Mouse (Mus musculus): ENCODE results near the gene Slc47a2.

Gene Slc47a2

DNA sequence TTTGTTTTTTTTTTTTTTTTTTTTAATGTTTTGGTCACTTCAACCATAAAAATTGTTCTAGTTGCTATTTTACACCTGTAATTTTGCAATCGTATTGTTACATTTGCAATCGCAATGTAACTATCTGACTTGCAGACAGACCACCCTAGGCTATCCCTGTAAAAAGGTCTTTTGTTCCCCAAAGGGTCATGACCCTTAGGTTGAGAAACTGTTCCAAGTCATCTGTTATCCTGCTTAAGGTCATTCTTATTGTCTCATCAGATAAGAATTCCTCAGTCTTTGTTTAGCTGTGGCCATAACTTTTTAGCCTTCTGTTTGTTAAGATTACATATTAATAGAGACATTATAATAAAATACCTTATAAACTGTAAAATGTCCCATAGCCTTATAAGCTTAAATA, 49.4 kb downstream of the Slc47a2 start:
- in situ Hi-C loops (cut with MboI; ENCODE audit: low sequenced_read_pairs) = no loop called here

DNA sequence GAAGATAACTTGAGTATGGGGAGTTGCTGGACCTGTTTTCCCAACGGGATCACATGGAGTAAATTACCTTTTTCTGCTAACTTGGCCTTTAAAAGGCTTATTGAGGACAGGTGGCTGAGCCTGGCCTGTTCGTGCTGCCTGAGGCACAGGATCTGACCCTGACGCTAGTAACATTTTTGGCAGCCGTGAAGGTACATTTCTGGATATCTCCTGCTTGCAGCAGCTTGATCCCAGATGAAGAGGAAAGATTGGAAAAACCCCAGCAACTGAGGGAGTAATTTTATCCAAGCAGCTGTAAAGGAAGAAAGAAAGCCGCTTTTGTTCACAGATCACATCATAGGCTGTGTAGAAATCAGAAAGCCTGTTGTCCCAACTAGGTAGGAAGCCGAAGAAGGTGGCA, 58.3 kb downstream of the Slc47a2 start:
- in situ Hi-C loops (cut with MboI; ENCODE audit: low sequenced_read_pairs) = no loop called here

DNA sequence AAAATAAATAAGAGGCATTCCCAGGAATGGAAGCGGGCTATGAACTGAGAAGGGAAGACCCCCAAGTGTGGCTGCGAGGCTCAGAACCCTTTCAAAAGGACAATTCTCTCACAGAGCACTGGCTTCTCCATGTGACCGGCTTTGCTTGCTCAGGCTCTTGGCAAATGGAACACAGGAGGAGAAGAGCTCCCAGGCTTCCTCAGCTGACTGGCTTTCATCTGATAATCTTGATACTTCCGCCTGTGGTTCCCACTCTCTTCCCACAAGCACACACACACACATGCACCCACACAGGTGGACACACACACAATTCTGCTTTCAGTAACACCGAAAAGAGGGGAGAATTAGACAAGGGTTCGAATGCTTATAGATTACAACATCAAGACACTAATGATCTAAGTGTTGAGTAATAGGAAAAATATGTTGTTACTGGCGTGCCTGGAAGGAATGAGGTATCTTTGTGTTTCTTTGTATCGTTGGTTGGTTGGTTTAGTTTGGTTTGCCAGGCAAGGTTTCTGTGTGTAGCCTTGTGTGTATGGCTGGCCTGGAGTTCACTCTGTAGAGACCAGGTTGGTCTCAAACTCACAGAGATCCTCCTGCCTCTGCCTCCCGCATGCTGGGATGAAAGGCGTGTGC, 59.1 kb downstream of the Slc47a2 start:
- in situ Hi-C loops (cut with MboI; ENCODE audit: low sequenced_read_pairs) = no loop called here

DNA sequence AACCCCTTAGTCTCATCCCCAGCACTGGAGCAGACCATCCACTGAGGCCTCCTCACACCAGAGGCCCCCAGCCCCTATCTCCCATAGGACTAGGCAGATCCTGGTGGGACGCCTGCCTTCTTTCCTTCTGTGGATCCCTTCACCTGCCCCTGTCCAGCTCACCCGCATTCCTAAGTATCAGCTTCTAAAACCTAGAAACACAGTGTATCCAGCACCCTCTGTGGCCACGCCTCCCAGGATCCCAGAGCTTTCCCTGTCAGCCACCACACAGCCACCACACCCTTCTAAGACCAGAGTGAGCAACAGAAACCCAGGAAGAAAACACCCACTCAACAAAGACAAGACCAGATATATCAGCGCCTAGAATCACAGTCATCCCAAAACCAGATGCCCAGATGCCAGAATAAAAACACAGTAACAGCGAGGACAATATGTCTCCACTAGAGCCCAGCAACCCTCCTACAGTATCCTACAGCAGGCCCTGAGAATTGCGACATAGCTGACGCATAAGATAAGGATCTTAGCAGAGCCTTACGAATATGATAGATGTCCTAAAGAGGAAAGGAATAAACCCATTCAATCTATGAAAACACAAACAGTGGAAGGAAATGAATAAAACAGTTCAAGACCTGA, 64.1 kb downstream of the Slc47a2 start:
- in situ Hi-C loops (cut with MboI; ENCODE audit: low sequenced_read_pairs) = no loop called here

DNA sequence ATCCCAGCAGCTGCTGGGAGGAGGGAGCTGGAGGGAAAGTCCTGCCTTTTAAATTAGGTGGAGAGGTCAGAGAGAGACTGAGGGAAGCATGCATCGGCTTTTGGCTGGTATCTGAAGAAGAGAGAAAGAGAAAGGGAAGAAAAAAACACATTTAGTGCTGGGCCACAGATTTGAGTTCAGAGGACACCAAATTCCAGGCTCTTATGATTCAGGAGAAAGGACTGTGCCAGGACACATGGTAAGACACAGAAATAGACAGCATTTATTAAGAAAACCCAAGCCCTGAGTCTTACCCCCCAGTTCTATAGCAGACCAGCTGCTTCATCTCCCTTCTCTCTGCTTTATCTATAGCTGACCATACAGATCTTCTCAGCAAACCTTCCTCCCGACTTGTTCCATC, 64.7 kb downstream of the Slc47a2 start:
- in situ Hi-C loops (cut with MboI; ENCODE audit: low sequenced_read_pairs) = no loop called here

DNA sequence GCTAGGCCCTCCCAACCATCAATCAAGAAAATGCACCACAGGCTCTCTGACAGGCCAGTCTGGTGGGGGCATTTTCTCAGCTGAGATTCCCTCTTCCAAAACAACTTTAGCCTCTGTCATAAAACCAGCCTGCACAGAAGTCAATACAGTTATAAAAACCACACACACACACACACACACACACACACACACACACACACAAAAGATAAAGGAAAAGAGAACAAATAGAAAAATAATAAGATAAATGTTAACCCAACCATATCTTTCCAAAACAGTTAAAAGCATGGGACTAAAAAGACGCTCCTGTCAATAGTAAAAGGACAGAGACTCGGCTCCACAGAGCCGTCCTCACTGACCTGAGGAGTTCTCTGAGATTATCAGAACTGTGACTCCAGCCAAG, 66.2 kb downstream of the Slc47a2 start:
- in situ Hi-C loops (cut with MboI; ENCODE audit: low sequenced_read_pairs) = no loop called here

DNA sequence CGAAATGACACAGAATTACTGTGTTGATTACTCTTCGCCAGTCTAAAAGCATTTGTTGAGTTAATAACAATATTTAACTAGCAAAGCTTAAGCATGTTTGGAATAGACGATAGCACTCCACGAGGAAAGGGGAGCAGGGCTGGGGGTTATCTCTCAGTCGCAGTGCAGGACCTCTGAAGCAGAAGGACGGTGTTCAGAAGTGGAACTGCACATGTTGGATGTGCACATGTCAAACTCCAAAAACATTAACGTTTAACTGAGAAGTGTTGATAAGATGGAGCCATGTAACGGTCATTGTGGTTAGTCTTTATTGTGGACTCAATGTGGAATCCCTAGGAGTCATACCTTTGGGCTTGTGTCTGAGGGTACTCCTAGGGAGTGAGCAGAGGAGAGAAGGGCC, 67.6 kb downstream of the Slc47a2 start:
- in situ Hi-C loops (cut with MboI; ENCODE audit: low sequenced_read_pairs) = no loop called here

DNA sequence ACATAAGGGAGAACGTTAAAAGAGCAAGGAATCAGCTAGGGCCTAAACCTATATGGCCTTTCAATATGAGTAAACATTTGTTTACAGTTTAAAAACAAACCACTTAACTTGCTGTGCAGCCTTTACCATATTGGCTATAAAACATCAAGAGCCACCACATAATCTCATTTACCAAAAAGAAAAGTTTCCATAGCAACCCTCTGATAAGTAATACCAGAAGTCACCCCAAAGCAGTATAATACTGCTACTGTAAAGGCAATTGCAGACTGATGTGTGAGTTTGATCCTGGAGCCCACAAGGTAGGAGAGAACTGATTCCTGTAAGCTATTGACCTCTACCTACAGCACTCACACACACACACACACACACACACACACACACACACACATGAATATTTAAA, 68.2 kb downstream of the Slc47a2 start:
- in situ Hi-C loops (cut with MboI; ENCODE audit: low sequenced_read_pairs) = no loop called here

DNA sequence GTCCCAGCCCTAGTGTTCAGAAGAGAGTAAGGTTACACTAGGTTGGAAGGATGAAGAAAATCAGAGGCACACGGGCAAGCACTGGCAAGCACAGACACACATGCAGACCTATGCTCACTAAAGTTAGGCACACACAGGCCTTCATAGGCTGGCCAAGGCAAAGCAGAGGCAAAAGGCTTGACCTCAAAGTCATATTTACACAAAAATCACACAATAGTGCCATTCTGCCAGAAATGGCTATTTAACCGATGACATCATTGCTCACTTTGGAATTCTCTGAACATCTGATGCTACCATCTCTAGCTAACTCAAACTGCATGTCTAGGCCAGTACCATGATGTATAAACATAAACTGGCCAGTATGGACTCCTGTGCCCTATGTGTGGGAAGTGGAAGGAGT, 68.7 kb downstream of the Slc47a2 start:
- in situ Hi-C loops (cut with MboI; ENCODE audit: low sequenced_read_pairs) = no loop called here

DNA sequence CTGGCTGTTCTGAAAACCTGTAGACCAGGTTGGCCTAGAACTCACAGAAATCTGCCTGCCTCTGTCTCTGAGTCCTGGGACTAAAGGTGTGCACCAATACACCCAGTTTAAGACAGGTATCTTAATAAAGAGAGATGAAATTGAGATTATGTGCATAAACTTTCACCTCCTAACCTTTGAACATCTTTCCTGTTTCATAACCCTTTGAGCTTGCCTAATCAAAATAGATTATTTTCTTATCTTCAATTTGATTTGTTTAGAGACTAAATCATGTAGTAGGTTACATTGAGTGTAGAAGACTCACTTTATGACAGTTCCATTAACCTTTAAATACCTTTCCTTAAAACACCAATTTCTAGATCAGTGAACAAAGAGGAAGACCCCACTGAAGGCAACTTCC, 71.0 kb downstream of the Slc47a2 start:
- in situ Hi-C loops (cut with MboI; ENCODE audit: low sequenced_read_pairs) = no loop called here

DNA sequence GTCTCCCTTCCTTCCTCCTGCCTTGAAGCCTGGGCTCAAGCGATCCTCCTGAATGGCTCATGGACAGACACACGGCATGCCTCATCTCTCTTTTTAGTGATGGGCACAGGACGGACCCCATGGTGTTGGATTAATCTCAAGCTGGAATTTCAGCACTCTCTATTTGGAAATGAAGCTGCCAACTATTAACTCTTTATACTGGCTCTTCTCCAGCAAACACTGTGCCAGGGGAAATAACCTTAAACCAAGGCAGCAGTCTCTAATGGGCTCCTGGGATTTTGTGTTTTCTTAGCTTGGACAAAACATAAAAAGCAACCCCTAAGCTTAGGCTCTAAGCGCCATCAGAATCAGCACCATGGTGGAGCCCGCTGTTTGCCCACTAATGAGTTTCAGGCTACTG, 72.3 kb downstream of the Slc47a2 start:
- in situ Hi-C loops (cut with MboI; ENCODE audit: low sequenced_read_pairs) = no loop called here

DNA sequence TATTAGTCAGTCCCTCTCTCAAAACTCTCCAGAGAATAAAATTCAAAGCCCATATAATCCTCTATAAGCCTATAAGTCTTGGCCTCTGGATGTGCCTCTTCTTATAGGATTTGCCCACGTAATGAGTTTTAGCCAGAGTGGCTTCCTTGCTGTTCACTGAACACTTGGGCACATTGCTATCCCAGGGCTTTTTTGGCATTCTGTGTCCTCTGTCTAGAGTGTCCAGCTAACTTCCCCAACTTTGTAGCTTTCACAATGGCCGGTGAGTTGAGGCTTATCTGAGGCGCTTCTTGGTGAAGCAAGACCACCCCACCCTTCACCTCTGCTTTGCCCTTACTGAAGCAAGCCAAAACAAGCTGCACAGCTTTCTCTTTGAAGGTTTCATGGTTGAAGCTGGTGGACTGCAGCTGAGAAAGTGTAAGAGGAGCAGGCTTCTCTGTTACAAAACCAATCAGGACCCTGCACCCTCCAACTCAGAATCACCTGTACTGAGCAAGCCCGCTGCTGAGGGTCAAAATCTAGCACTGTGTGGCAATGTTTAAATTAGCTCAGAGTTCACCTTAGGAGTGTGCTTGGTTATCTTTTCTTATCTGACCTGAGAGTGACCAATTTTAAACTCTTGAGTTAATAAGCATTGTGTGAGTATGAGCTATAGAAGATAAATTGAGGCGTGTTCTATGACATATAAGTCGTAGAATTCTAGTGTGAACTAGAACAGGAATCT, 73.9 kb downstream of the Slc47a2 start:
- in situ Hi-C loops (cut with MboI; ENCODE audit: low sequenced_read_pairs) = no loop called here

DNA sequence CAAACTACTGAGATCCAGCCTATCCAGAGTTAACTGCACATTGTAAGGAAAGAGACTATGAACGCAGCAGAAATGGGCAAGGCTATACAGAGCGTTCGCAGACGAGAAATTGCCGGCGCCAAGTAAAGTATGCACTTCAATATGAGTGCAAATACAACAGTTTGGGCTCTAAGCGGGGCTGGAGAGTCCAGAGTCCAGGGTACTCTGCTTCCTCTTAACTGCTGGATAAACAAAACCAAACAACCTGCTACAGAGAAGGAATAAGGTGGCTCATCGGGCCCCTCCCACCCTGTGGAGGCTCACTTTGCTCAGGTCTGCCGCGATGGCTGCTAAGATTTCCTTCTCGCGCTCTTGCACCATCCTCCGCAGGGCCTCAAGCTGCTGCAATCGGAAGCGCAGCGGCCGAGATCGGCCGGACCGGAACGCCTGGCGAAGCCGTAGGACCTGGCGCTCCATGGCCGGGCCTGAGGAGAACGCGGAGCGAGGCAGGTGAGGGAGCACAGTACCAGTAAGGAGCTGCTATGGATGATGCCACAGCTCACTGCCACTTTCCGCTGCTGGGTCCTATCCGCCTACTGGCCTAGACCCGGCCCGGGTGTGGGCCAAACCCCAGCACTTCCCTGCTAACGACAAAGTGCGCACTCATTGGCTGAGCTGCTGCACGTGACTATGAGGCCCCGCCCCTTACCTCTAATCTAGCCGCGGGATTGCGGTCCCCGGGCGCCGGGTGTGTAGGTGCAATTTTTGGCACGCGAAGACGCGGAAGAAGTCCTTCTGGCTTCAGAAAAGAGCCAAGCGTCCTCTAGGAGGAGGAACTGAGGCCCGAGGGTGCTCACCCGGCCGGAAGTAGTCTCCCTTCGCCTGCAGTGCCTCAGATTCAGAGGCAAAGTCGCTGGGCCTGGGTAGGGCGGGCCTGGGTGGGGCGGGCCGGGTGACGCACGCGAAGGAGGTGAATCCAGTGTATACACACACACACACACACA, 75.8 kb downstream of the Slc47a2 start, which contains the start of gene Aldh3a2:
Aldh3a2 (minus strand) TSS at position 914 of the 983 bp plus-strand sequence.
- in situ Hi-C loops (cut with MboI; ENCODE audit: low sequenced_read_pairs) = no loop called here

DNA sequence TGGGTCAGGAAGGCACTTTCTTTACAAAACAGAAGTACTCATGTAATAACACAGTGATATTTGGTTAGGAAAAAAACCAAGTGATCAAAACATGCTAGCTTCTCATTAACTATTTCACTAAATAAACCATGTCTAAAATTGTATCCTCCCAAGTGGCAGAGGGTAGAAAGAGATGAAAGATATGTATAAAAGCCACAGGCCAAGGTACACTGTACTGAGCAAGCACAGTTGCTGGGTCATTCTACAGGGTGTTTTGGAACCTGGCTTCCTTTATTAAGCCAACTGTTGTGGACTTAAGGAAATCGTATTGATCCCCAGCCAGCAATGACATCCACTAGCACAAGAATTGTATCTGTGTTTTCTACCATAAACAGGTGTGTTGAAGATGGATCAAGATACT, 78.8 kb downstream of the Slc47a2 start:
- in situ Hi-C loops (cut with MboI; ENCODE audit: low sequenced_read_pairs) = no loop called here

DNA sequence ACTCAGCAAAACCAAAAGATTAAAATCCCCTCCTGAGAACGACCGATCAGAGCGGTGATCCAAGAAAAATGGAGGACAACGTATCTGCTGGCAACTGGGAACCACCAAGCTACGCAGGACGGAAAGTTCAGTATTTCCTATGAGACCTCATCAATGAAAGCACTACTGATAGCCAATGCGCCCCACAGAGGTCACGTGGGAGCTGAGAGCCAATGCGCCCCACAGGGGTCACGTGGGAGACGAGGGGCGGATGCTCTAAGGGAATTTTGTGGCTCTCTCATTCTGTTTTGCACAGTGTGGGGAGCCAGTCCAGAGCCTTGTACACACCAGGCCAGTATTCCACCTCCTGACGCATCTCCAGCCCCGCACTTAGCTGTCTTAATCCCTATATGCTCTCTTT, 80.1 kb downstream of the Slc47a2 start:
- in situ Hi-C loops (cut with MboI; ENCODE audit: low sequenced_read_pairs) = no loop called here

DNA sequence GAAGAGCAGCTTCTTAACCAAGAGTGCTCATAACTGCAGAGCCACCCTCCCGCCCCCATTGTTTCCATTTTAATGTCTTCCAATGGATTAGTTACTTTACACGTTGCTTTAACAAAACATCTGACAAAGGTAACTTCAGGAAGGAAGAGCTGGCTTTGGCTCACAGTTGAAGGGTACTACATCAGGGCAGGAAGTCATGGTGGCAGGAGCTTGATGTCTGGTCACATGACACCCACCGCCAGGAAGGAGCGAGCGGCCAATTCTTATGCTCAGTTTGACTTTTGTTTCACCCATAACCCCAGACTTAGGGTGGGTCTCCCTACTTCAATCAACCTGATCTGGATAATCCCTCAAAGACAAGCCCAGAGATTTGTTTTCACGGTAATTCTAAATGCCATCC, 83.6 kb downstream of the Slc47a2 start:
- in situ Hi-C loops (cut with MboI; ENCODE audit: low sequenced_read_pairs) = no loop called here

DNA sequence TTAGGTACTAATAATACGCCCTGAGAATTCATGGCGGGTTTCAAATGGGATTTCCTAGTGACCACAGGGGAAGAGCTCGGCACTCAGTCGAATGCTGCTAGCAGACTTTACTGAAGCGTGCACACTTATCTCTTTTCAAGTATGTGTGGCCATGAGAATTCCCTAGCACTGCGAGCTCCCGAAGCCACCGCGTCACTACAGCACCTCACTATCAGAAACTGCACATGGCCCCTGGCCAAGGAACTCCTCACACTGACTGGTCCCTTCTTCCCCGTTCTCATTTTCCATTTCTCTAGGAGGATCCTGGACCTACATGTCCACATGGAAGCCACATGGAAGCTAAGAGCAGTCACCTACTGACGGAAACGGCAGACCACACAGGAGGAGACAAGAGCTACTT, 89.9 kb downstream of the Slc47a2 start:
- in situ Hi-C loops (cut with MboI; ENCODE audit: low sequenced_read_pairs) = no loop called here

DNA sequence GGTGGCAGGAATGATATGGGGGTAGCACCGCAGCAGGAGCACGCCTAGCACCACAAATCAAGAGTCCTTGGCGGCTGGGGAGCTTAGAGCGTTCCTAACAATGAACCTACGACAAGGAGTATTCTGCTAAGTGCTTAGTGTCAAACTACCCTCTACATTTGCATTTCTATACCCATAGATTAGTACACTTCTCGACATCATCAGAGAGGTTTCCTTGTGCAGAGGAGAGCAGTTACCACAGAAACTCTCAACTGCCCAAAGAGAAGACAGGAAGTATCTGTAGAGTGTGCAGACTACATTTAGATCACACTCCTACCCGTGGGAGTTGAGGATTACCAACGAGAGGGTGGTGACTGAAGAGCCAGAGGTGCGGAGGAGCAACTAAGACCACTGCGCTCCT, 90.9 kb downstream of the Slc47a2 start:
- in situ Hi-C loops (cut with MboI; ENCODE audit: low sequenced_read_pairs) = no loop called here

Measured in CH12F3 (cell line).